Mouse (Mus musculus) embryonic stem cell, embryonic (primary cell): ENCODE results near the gene Nxph1.

ENCODE experiments used
- CTCF ChIA-PET, 4 experiments: fragments of 300-600 bp in 2 of 4; fragments of 350-600 bp in 2 of 4; sonication (Branson Sonifier 250); formaldehyde crosslinking; loops; one replicate each; lab custom pipeline; 2022; ENCODE audit warnings: inconsistent platforms in 2 of 4; lab: Charles Lee
- POLR2A ChIA-PET, 4 experiments: fragments of 300-600 bp in 2 of 4; fragments of 350-600 bp in 2 of 4; sonication (Branson Sonifier 250); formaldehyde crosslinking; loops; one replicate each; lab custom pipeline; 2022; ENCODE audit warnings: antibody characterized with exemption in 4 of 4, inconsistent platforms in 1 of 4; lab: Charles Lee

The Nxph1 gene

GRCm38 (mm10) chr6:8956743-8957528 is 8.7 kb downstream of the Nxph1 start:
- CTCF ChIA-PET = interaction anchor here in 1 of 4 experiments (0.5 to 0.7 kb wide), 2 partner anchors 15 to 333 kb away, joined by 3 read pairs; no protein-coding TSS in a partner anchor
- POLR2A ChIA-PET = no interaction called here

GRCm38 (mm10) chr6:8957529-8957887 is 9.3 kb downstream of the Nxph1 start:
- CTCF ChIA-PET = interaction anchor here in 1 of 4 experiments (0.5 to 0.7 kb wide), 2 partner anchors 14 to 332 kb away, joined by 3 read pairs; no protein-coding TSS in a partner anchor

GRCm38 (mm10) chr6:8958081-8958919 is 10.1 kb downstream of the Nxph1 start:
- ChIA-PET CTCF (no interaction called here), POLR2A (no interaction called here)

More at GRCm38 (mm10) chr6:8957529-8957887, 9.3 kb downstream of the Nxph1 start:
- POLR2A ChIA-PET = no interaction called here

GRCm38 (mm10) chr6:8959810-8960209 is 11.6 kb downstream of the Nxph1 start:
- ChIA-PET POLR2A (no interaction called here), CTCF (no interaction called here)

GRCm38 (mm10) chr6:8970576-8970975 is 22.3 kb downstream of the Nxph1 start:
- ChIA-PET CTCF (no interaction called here), POLR2A (no interaction called here)

GRCm38 (mm10) chr6:8979237-8979871 is 31.1 kb downstream of the Nxph1 start:
- ChIA-PET CTCF (interaction anchor here in 1 of 4 experiments (0.8 kb wide), 1 partner anchor 28 kb away, joined by 3 read pairs; no protein-coding TSS in a partner anchor), POLR2A (no interaction called here)

GRCm38 (mm10) chr6:8996301-8996943 is 48.2 kb downstream of the Nxph1 start:
- CTCF ChIA-PET = no interaction called here
- POLR2A ChIA-PET = interaction anchor here in 1 of 4 experiments (0.6 kb wide), 1 partner anchor 368 kb away, joined by 3 read pairs; no protein-coding TSS in a partner anchor

- CTCF ChIA-PET = no interaction called here
Measured at GRCm38 (mm10) chr6:8997326-8997725, 49.1 kb downstream of the Nxph1 start.

GRCm38 (mm10) chr6:9002686-9003085 is 54.5 kb downstream of the Nxph1 start:
- ChIA-PET POLR2A (interaction anchor here in 1 of 4 experiments (1.2 kb wide), 1 partner anchor 11 kb away, joined by 3 read pairs; no protein-coding TSS in a partner anchor), CTCF (no interaction called here)

More at GRCm38 (mm10) chr6:8997326-8997725, 49.1 kb downstream of the Nxph1 start:
- POLR2A ChIA-PET = no interaction called here

- CTCF ChIA-PET = no interaction called here
- POLR2A ChIA-PET = no interaction called here
Measured at GRCm38 (mm10) chr6:9026631-9027030, 78.4 kb downstream of the Nxph1 start.

- POLR2A ChIA-PET = no interaction called here
- CTCF ChIA-PET = no interaction called here
Measured at GRCm38 (mm10) chr6:9027146-9027545, 78.9 kb downstream of the Nxph1 start.

- POLR2A ChIA-PET = no interaction called here
- CTCF ChIA-PET = no interaction called here
Measured at GRCm38 (mm10) chr6:9028501-9028900, 80.3 kb downstream of the Nxph1 start.

- POLR2A ChIA-PET = no interaction called here
- CTCF ChIA-PET = no interaction called here
Measured at GRCm38 (mm10) chr6:9039286-9039685, 91.1 kb downstream of the Nxph1 start.

GRCm38 (mm10) chr6:9040991-9041390 is 92.8 kb downstream of the Nxph1 start:
- ChIA-PET POLR2A (no interaction called here), CTCF (no interaction called here)

GRCm38 (mm10) chr6:9042391-9042790 is 94.2 kb downstream of the Nxph1 start:
- ChIA-PET CTCF (no interaction called here), POLR2A (no interaction called here)

GRCm38 (mm10) chr6:9046815-9047214 is 98.6 kb downstream of the Nxph1 start:
- POLR2A ChIA-PET = no interaction called here
- CTCF ChIA-PET = no interaction called here

- CTCF ChIA-PET = no interaction called here
Measured at GRCm38 (mm10) chr6:9061261-9062105, 113.3 kb downstream of the Nxph1 start.

GRCm38 (mm10) chr6:9066435-9066834 is 118.2 kb downstream of the Nxph1 start:
- ChIA-PET CTCF (no interaction called here), POLR2A (interaction anchor here in 1 of 4 experiments (0.9 kb wide), 1 partner anchor 16 kb away, joined by 3 read pairs; no protein-coding TSS in a partner anchor)

More at GRCm38 (mm10) chr6:9061261-9062105, 113.3 kb downstream of the Nxph1 start:
- POLR2A ChIA-PET = no interaction called here
